Mouse (Mus musculus) intestine, embryonic 15.5 days (tissue): ENCODE results near the gene Xab2. TPM values are rescaled to one million over a fixed set of nuclear protein-coding genes. Genes with fewer than 3 reads are reported as not detected.

ENCODE experiments used
- ATAC-seq: fragments of 200-750 bp; cut with Nextera tagmentation; 2 replicates; pipeline ENCODE4 v1.8.0; 2017; ENCODE audit warnings: moderate TSS enrichment, moderate library complexity
- H3K27ac ChIP-seq: fragments of 300-500 bp; sonication (generic); 2 replicates; pipeline ENCODE4 v1.5.1; 2015; ENCODE audit warnings: mild to moderate bottlenecking, inconsistent platforms
- H3K27me3 ChIP-seq: fragments of 300-500 bp; sonication (generic); replicated peaks from 2 replicates; pipeline ENCODE4 v1.6.1; 2015; ENCODE audit warnings: inconsistent platforms
- H3K36me3 ChIP-seq: fragments of 300-500 bp; sonication (generic); 2 replicates; pipeline ENCODE4 v1.6.1; 2015; ENCODE audit warnings: inconsistent platforms
- H3K4me1 ChIP-seq: fragments of 300-500 bp; sonication (generic); replicated peaks from 2 replicates; pipeline ENCODE4 v1.6.1; 2015; ENCODE audit warnings: inconsistent platforms
- H3K4me2 ChIP-seq: fragments of 300-500 bp; sonication (generic); replicated peaks from 2 replicates; pipeline ENCODE4 v1.6.1; 2015; ENCODE audit warnings: mild to moderate bottlenecking, inconsistent platforms
- H3K4me3 ChIP-seq: fragments of 300-500 bp; sonication (generic); replicated peaks from 2 replicates; pipeline ENCODE4 v1.5.1; 2015; ENCODE audit warnings: inconsistent platforms
- H3K9ac ChIP-seq: fragments of 300-500 bp; sonication (generic); 2 replicates; pipeline ENCODE4 v1.6.1; 2015; ENCODE audit warnings: inconsistent platforms
- H3K9me3 ChIP-seq: fragments of 300-500 bp; sonication (generic); 2 replicates; pipeline ENCODE4 v1.6.1; 2016; ENCODE audit warnings: inconsistent platforms
- WGBS: fragments of 180-500 bp; shearing (Covaris S2); methylation state at CpG from one replicate; pipeline ENCODE4 v1.1.7; 2015; 5-methylcytosine and 5-hydroxymethylcytosine counted together
- polyA plus RNA-seq: library from polyadenylated mRNA; unstranded; fragments of >200 nt; fragmentation: Nextera tagmentation; extraction: Ambion mirVana; gene quantifications from 2 replicates; pipeline ENCODE4 v1.2.1, GENCODE M21; 2015

Gene Xab2
- polyA plus RNA-seq, 1 experiment from 2014 or later = 45.2 TPM

- Histone ChIP-seq H3K27ac (no peak overlapping the region), H3K4me1 (no peaks in the 10 kb centered on the region), H3K9me3 (no peaks in the 10 kb centered on the region), H3K9ac (no peak overlapping the region), H3K4me3 (no peak overlapping the region), H3K36me3 (no peaks in the 10 kb centered on the region), H3K27me3 (no peaks in the 10 kb centered on the region), H3K4me2 (no peak overlapping the region)
- WGBS = 84% methylated on average over 6 of the region's 6 CpGs
- no peak for ATAC-seq
Observed at GRCm38 (mm10) chr8:3646824-3647531, 25.9 kb upstream of the Xab2 start.

GRCm38 (mm10) chr8:3645804-3646203, 24.7 kb upstream of the Xab2 start:
- peak; percentile 77 for ATAC-seq
- no peaks in the 10 kb centered on the region for H3K36me3 ChIP-seq
- no peaks in the 10 kb centered on the region for H3K4me1 ChIP-seq
- no peak overlapping the region for H3K9ac ChIP-seq
- H3K27ac ChIP-seq = no peak overlapping the region
- WGBS = 19% methylated on average over 5 of the region's 5 CpGs
- no peak overlapping the region for H3K4me3 ChIP-seq
- no peak overlapping the region for H3K4me2 ChIP-seq
- H3K9me3 ChIP-seq = no peaks in the 10 kb centered on the region
- H3K27me3 ChIP-seq = no peaks in the 10 kb centered on the region

DNA sequence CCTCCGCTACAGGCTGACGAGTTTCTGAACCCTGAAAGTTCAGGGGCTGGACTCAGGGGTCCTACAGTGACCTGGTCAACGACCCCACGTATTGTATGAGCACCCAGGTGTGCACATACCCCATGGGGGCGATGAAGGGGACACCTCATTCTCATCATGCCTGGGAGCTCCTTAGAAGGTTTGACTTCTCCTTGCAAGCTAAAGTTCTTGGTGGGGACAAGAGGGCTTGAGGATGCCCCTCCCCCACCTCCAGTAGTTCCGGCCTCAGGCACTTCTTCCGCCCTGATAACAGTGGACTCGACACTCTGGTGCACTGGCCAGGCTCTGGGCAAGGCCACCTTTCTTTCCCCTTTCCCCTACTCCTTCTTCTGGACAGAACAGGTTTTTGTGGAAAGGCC, 10.4 kb upstream of the Xab2 start:
- Histone ChIP-seq H3K4me2 (peak overlapping the region; percentile 79), H3K27me3 (no peaks in the 10 kb centered on the region), H3K4me1 (no peaks in the 10 kb centered on the region), H3K9me3 (no peaks in the 10 kb centered on the region), H3K27ac (no peak overlapping the region), H3K9ac (peak overlapping the region; percentile 65), H3K4me3 (peak overlapping the region; percentile 61), H3K36me3 (0 out of 2 replicates have a peak, but pooled peaks cover 7% of the 10 kb centered on the region)
- ATAC-seq = peak; percentile 65
- WGBS = 12% methylated on average over 8 of the region's 8 CpGs

DNA sequence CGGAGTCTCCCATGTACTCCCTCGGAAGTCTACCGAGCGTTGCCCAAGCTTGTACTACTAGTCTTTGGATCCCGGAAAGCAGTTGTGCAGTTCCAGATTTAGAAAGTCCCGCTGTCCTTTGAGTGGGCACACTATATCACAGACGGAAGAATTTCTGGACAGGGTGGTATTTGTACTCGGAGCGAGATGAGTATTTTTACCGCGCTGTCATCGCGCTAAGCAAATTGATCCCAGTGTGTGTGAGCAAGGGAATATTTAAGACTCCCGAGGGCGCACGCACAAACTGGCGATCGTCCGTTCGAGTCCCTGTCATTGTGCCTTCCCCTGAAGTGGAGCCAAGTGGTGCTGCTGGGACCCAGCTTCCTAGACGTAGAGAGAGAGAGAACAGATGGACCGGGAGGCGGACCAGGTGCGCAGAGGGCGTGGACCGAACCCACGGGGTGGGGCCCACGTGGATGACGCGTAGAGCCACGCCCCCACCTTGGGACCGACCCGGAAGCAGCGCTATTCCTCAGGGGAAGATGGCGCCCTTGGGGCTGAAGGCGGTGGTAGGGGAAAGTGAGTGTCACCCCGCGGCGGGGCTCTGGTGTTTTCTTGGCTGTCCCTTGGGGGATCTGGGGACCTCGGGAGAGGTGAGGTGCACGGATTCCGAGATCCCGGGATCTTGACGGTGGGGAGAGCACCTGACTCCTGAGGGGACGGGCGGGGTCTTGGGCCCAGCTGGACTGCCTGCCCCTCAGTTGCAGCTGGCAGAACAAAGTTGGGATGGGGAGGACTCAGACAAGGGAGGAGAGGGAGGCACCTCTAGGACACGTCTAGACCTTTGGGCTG, 9.7 kb upstream of the Xab2 start, which contains the start of gene Stxbp2:
Gene Stxbp2, plus strand, starts transcription at position 309 of the 831 bp plus-strand sequence.
- peak; percentile 97 for ATAC-seq
- 0 out of 2 replicates have a peak, but pooled peaks cover 3% of the 10 kb centered on the region for H3K36me3 ChIP-seq
- H3K27ac ChIP-seq = no peak within 1 kb of the TSS
- H3K9ac ChIP-seq = peak within 1 kb of the TSS; percentile 65
- no peaks in the 10 kb centered on the region for H3K9me3 ChIP-seq
- H3K4me1 ChIP-seq = no peaks in the 10 kb centered on the region
- H3K4me3 ChIP-seq = peak within 1 kb of the TSS; percentile 61
- no peaks in the 10 kb centered on the region for H3K27me3 ChIP-seq
- WGBS = 5% methylated on average over 47 of the region's 47 CpGs
- peak within 1 kb of the TSS; percentile 79 for H3K4me2 ChIP-seq

- ATAC-seq = no peak
Observed at GRCm38 (mm10) chr8:3628014-3628413, 6.9 kb upstream of the Xab2 start.

DNA sequence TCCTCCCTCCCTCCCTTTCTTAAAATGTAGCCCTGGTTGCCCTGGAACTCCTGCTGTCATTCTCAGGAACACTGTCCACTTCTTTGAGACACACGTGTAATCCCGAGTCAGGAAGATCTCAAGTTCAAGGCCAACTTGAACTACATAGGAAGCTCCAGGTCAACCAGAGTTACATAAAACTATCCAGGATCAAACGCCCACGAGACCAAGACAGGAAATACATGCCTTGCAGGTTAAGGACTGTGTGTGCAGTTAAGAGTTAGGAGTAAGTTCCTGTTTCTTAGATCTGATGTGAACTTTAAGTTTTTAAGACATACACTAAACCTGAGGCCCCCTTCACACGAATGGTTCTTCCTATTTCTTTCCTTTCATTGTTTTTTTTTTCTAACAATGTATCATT, 5.9 kb upstream of the Xab2 start:
- H3K4me3 ChIP-seq = no peak overlapping the region
- H3K4me2 ChIP-seq = no peak overlapping the region
- no peaks in the 10 kb centered on the region for H3K9me3 ChIP-seq
- no peaks in the 10 kb centered on the region for H3K36me3 ChIP-seq
- no peaks in the 10 kb centered on the region for H3K27me3 ChIP-seq
- no peak for ATAC-seq
- H3K27ac ChIP-seq = no peak overlapping the region
- peaks cover 5% of the 10 kb centered on the region; the same call in 1 of the 2 replicates for H3K4me1 ChIP-seq
- no peak overlapping the region for H3K9ac ChIP-seq
- WGBS = 55% methylated on average over 5 of the region's 5 CpGs

More at GRCm38 (mm10) chr8:3628014-3628413, 6.9 kb upstream of the Xab2 start:
- Histone ChIP-seq H3K9me3 (no peaks in the 10 kb centered on the region), H3K9ac (no peak overlapping the region), H3K36me3 (no peaks in the 10 kb centered on the region), H3K4me3 (no peak overlapping the region), H3K4me1 (no peaks in the 10 kb centered on the region), H3K27me3 (no peaks in the 10 kb centered on the region), H3K4me2 (no peak overlapping the region), H3K27ac (no peak overlapping the region)
- WGBS = 28% methylated on average over 5 of the region's 5 CpGs

GRCm38 (mm10) chr8:3625445-3625844, 4.3 kb upstream of the Xab2 start, which contains the start of gene Pcp2:
TSS of gene Pcp2 (minus strand) at chr8:3625545.
- 66% methylated on average over 1 of the region's 1 CpGs for WGBS

GRCm38 (mm10) chr8:3622119-3622518, 1.0 kb upstream of the Xab2 start:
- no peaks in the 10 kb centered on the region for H3K27me3 ChIP-seq
- peak overlapping the region; percentile 80 for H3K4me2 ChIP-seq
- no peak overlapping the region for H3K27ac ChIP-seq
- H3K4me3 ChIP-seq = peak overlapping the region; percentile 76
- no peak for ATAC-seq
- peaks cover 9% of the 10 kb centered on the region for H3K36me3 ChIP-seq
- no peaks in the 10 kb centered on the region for H3K9me3 ChIP-seq
- 64% methylated on average over 8 of the region's 8 CpGs for WGBS
- H3K9ac ChIP-seq = no peak overlapping the region; the same call in 1 of the 2 replicates
- peaks cover 13% of the 10 kb centered on the region for H3K4me1 ChIP-seq

More at GRCm38 (mm10) chr8:3625445-3625844, 4.3 kb upstream of the Xab2 start, which contains the start of gene Pcp2:
- Histone ChIP-seq H3K4me1 (peaks cover 8% of the 10 kb centered on the region; the same call in 1 of the 2 replicates), H3K27ac (no peak within 1 kb of the TSS), H3K4me3 (no peak within 1 kb of the TSS), H3K27me3 (no peaks in the 10 kb centered on the region), H3K9me3 (no peaks in the 10 kb centered on the region), H3K4me2 (no peak within 1 kb of the TSS), H3K9ac (no peak within 1 kb of the TSS), H3K36me3 (no peaks in the 10 kb centered on the region)
- ATAC-seq = no peak

DNA sequence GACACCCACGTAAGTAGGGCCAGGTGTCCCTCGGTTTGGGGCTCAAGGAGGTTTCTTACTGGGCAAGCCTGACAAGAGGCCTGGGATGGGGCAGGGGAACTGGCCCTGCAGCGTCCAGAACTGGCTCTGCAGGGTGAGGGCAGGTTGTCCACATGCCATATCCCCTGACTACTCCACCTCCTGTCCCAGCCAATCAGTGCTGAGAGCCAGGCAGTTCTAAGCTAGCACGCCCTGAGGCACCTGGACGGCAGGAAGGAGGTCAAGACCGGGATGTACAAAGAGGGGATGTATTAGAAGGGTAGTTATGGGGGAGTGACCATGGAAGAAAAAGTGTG, 11.3 kb downstream of the Xab2 start:
- H3K9me3 ChIP-seq = no peaks in the 10 kb centered on the region
- 68% methylated on average over 6 of the region's 6 CpGs for WGBS
- peak; percentile 16; the same call in 1 of the 2 replicates for ATAC-seq
- peaks cover 57% of the 10 kb centered on the region for H3K36me3 ChIP-seq
- no peak overlapping the region for H3K9ac ChIP-seq
- no peak overlapping the region for H3K4me3 ChIP-seq
- no peak overlapping the region for H3K27ac ChIP-seq
- H3K27me3 ChIP-seq = no peaks in the 10 kb centered on the region
- peaks cover 5% of the 10 kb centered on the region; the same call in 1 of the 2 replicates for H3K4me1 ChIP-seq
- no peak overlapping the region for H3K4me2 ChIP-seq

- Histone ChIP-seq H3K4me3 (no peak overlapping the region), H3K4me2 (no peak overlapping the region), H3K9ac (no peak overlapping the region), H3K9me3 (no peaks in the 10 kb centered on the region), H3K27me3 (no peaks in the 10 kb centered on the region), H3K4me1 (peaks cover 5% of the 10 kb centered on the region; the same call in 1 of the 2 replicates), H3K27ac (no peak overlapping the region), H3K36me3 (peaks cover 53% of the 10 kb centered on the region)
- WGBS = 78% methylated on average over 12 of the region's 12 CpGs
- peak; percentile 15; the same call in 1 of the 2 replicates for ATAC-seq
Observed at GRCm38 (mm10) chr8:3609046-3609815, 11.9 kb downstream of the Xab2 start.

DNA sequence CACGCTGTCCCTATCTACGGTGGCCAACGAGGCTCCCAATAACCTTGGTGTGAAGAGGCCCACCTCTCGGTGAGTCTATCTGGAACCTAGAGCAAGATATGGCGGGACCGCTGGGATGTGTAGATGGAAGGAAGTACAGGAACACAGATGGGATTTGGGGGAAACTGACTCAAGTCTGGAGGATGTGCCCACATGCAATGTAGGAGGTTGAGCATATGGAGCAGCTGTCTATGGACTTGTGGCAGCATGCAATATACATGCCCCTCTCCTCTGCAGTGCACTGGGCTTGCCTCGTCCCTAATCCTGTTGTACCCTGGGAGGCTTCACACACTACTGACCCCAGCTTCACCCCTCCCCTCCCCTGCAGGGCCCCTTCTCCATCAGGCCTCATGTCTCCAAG, 13.3 kb downstream of the Xab2 start:
- 86% methylated on average over 7 of the region's 7 CpGs for WGBS
- H3K4me1 ChIP-seq = peaks cover 5% of the 10 kb centered on the region; the same call in 1 of the 2 replicates
- H3K9me3 ChIP-seq = no peaks in the 10 kb centered on the region
- ATAC-seq = no peak
- no peak overlapping the region for H3K4me2 ChIP-seq
- H3K27ac ChIP-seq = no peak overlapping the region
- H3K36me3 ChIP-seq = peaks cover 47% of the 10 kb centered on the region
- H3K27me3 ChIP-seq = no peaks in the 10 kb centered on the region
- no peak overlapping the region for H3K9ac ChIP-seq
- no peak overlapping the region for H3K4me3 ChIP-seq

- H3K27ac ChIP-seq = no peak overlapping the region
- H3K36me3 ChIP-seq = peaks cover 42% of the 10 kb centered on the region
- ATAC-seq = 0 out of 2 replicates have a peak, but pooled peaks have one; percentile 21
- H3K9me3 ChIP-seq = no peaks in the 10 kb centered on the region
- no peak overlapping the region for H3K9ac ChIP-seq
- H3K4me1 ChIP-seq = peaks cover 5% of the 10 kb centered on the region; the same call in 1 of the 2 replicates
- H3K4me3 ChIP-seq = no peak overlapping the region
- H3K4me2 ChIP-seq = no peak overlapping the region
- H3K27me3 ChIP-seq = no peaks in the 10 kb centered on the region
- 61% methylated on average over 16 of the region's 16 CpGs for WGBS
Observed at GRCm38 (mm10) chr8:3606593-3606992, 14.5 kb downstream of the Xab2 start.
